Mouse (Mus musculus): ENCODE results near the gene Hccs. TPM values are rescaled to one million over a fixed set of nuclear protein-coding genes. Genes with fewer than 3 reads are reported as not detected.
A peak's percentile ranks its signal among the peaks of the same experiment; 100 is the strongest.
"Not testable (repeated sequence)": the region's sequence is repeated elsewhere in the genome, so short reads cannot be mapped to it uniquely, and the experiment has no call there.

Gene Hccs
- total RNA-seq (2015) (36.3 and 41.6 TPM in 2 replicates), total RNA-seq (2017) (36.1 and 37.6 TPM in 2 replicates)

GRCm38 (mm10) chrX:169319945-169320667 is at the start of gene Hccs:
Gene Hccs (minus strand): TSS chrX:169320372.
- ATAC-seq (replicated peaks; ENCODE audit: poor library complexity) = peak; percentile 96

GRCm38 (mm10) chrX:169357146-169357772 is 37.1 kb upstream of the Hccs start:
- no peak for ATAC-seq (replicated peaks; ENCODE audit: poor library complexity)

- ATAC-seq (replicated peaks; ENCODE audit: poor library complexity) = peak; percentile 46
These were observed 18.0 kb upstream of the Hccs start for GRCm38 (mm10) chrX:169338213-169338612.

DNA sequence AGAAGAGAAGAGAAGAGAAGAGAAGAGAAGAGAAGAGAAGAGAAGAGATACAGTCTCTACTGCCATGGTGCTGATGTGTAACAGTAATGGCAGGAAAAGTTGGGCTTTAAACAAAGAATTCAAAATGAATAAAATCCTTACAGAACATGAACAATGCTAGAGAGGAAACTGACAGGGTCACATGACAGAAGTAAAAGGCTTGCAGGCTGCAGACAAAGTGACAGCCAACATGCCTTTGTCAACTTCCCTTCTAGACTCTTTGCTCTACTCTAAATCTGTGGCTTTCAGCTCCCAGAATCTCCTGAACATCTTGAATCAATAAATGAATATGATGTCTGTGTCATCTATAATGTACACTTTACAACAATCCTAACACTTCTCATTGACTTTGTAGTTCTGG is 17.4 kb upstream of the Hccs start:
- no peak for ATAC-seq (replicated peaks; ENCODE audit: poor library complexity)

GRCm38 (mm10) chrX:169332264-169332663 is 12.1 kb upstream of the Hccs start:
- peak; percentile 44; the same call in 1 of the 2 replicates for ATAC-seq (replicated peaks; ENCODE audit: poor library complexity)

- peak; percentile 89 for ATAC-seq (replicated peaks; ENCODE audit: poor library complexity)
These were observed 5.9 kb upstream of the Hccs start for GRCm38 (mm10) chrX:169325929-169326595.

DNA sequence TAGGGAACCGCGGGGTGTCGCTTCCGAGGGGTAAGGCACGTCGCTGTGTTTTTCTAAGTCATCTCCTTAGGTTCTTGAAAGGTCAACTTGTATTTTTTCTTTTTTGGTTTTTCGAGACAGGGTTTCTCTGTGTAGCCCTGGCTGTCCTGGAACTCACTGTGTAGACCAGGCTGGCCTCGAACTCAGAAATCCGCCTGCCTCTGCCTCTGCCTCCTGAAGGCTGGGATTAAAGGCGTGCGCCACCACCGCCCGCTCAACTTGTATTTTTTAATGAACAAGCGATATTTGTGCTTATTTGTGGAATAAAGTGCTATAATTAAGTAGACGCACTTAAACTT is 465 bp upstream of the Hccs start:
- ATAC-seq (replicated peaks; ENCODE audit: poor library complexity) = not testable (repeated sequence)

- peak; percentile 29 for ATAC-seq (replicated peaks; ENCODE audit: poor library complexity)
These were observed 959 bp downstream of the Hccs start for GRCm38 (mm10) chrX:169319066-169319760.

GRCm38 (mm10) chrX:169308559-169308958 is 11.6 kb downstream of the Hccs start:
- no peak for ATAC-seq (replicated peaks; ENCODE audit: poor library complexity)

GRCm38 (mm10) chrX:169303945-169304344 is 16.2 kb downstream of the Hccs start:
- peak; percentile 56 for ATAC-seq (replicated peaks; ENCODE audit: poor library complexity)

DNA sequence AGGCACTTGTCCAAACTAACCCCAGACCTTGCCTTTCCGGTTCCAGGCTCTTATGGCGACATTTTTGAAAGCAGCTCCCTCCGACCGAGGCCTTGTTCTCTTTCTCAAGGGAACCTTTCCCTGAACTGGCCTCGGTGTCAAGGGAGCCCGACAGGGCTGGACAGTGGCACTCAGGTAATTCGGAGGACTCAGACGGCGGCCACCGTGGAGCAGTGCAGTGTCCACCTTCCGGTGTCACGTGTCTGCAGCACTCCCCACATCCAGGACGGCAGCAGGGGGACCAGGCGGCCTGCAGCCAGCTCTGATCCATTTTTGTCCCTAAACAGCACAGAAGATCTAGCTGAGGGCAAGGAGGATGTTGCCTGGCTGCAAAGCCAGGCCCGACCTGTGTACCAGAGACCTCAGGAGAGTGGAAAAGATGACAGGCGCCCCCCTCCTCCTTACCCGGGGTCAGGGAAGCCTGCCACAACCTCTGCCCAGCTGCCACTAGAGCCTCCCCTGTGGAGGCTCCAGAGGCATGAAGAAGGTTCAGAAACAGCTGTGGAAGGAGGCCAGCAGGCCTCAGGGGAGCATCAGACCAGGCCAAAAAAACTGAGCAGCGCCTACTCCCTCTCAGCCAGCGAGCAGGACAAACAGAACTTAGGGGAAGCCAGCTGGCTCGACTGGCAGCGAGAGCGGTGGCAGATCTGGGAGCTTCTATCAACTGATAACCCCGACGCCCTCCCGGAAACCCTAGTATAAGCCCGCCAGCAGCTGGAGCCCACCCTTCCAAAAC is 17.7 kb downstream of the Hccs start:
- ATAC-seq (replicated peaks; ENCODE audit: poor library complexity) = no peak

DNA sequence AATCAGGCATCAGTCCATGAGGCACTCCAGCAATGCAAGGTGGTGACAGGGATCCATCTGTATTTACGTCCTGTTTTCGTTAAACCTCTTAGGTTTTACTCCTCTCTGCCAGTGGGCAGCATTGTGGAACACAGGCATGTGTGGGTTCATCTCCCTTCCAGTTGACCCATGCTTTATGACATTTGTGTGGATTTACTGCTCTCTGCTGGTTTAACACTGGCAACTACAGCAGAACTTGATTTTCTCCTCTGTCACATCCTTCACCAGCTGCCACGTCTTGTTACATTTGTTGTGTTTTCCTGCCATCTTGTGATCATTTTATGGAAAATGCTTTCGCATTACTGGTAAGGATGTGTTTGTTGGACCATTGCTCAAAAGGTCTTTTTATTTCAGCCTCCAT is 20.6 kb downstream of the Hccs start:
- ATAC-seq (replicated peaks; ENCODE audit: poor library complexity) = peak; percentile 96

DNA sequence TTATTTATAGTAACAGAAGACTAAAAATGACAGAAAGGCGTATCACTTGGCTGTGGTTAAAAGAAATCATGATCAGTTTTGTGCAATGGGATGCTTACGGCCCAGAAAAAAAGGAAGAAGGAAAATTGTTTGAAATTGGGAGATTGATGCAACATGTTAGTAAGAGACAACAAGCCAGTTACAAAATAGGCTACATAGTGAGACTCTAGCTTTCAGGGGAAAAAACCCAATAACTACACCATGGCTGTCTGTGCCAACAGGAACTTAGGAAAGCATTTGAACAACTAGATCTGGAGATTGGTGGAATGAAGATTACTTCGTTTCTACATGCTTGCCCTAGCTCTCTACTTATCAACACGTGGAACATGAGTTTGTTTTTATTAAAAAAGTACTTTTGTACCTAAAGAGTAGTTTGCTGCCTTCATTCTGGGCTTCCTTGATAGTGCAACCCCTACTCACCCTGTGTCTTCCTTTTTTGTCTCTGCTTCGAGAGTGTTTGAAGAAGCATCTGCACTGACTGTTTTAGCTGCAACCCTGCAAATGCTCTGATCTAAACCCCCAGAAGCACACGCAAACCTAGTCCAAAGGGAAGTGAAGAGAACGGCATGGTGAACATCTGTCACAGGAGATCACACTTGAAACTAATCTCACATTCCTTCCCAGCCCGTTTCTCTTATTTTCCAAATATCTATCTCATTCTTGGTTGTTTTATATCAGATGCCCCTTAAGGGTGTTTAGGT is 56.6 kb downstream of the Hccs start:
- peak; percentile 95 for ATAC-seq (replicated peaks; ENCODE audit: poor library complexity)

DNA sequence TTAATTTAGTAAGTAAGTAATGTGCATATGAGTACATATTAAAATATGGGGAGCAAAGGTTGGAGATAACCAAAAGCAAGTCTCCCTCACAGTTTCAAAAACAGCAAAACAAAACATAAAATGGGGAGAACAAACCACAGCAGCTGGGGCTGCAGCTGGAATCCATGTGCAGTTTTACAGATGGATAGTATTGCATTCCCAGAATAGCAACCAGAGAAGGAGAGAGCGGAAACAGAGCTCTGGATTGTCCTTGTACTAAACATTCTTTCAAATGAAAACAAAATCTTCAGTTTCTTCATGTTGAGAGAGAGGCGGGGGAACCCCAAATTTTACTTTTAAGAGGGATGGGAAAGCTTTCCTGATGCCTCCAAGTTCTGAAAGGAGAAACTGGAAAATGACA is 58.0 kb downstream of the Hccs start:
- no peak for ATAC-seq (replicated peaks; ENCODE audit: poor library complexity)

GRCm38 (mm10) chrX:169261034-169261433 is 59.1 kb downstream of the Hccs start:
- ATAC-seq (replicated peaks; ENCODE audit: poor library complexity) = peak; percentile 38; the same call in 1 of the 2 replicates

DNA sequence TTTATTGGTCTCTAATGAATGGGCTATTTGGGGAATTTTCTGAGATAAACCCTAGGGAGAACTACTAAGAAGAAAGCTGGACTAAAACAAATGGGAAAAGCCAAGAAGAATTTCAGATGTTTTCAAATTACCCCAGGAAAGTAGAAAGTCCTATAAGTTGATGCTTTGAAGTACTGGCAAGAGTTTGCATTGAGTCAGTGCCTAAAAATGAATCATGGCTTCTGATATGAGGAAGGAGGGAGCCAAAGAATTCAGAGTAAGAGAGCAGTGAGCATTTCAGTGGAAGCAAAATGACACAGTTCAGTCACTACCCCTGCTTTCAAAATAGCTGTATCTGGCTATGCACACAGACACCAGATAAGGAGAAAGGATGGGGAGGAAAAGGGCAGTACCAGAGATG is 63.4 kb downstream of the Hccs start:
- ATAC-seq (replicated peaks; ENCODE audit: poor library complexity) = no peak

DNA sequence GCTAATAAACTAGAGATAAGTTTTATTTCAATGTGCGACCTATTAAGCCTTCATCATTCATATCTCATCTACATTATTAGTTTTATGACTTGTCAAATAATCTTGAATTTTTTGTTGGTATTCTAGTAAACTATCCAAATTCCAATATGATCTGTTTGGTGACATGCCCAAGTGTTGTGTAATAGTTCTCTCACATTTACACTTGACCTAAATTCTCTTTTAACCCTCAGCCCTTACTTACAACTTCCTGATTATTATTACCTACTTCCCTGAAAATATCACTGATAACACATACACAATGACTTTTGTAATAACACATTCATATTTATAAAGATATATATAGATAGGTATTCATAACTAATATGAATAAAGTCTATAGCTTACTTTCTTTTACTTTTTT is 64.3 kb downstream of the Hccs start:
- no peak for ATAC-seq (replicated peaks; ENCODE audit: poor library complexity)

DNA sequence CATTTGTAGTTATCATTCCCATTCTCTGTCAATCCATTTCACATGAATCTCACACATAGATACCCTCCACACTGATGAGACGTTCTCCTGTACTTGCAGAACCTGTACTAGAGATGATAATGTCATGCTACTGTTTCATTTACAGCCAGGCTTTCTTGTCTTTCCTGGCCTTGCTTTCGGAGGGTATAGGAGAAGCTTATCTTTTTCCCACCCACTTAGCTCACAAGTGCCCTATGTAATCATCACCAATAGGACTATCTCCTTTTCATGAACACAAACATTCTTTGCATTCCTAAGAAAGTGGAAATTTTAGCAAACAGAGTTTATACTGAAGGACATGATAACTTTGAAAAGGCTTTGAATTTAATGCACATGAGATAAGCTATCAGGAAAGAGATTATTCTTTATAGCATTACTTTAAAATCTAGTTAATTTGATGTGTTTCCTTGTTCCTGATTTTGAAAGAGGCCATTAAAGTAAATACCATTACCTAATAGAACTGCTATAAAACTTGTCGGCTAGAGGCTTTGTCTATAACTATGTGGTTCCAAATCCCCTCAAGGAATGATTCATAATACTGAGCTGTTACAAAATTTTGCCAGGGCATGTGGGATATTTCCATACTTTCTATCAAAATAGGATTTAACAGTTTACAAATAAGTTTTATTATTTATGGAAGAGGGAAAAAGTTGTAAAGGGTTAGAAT is 97.7 kb downstream of the Hccs start:
- no peak for ATAC-seq (replicated peaks; ENCODE audit: poor library complexity)

GRCm38 (mm10) chrX:169220064-169220463 is 100.1 kb downstream of the Hccs start:
- peak; percentile 67 for ATAC-seq (replicated peaks; ENCODE audit: poor library complexity)
